Mouse (Mus musculus) liver, embryonic 16.5 days (tissue): ENCODE measurements at regions not wholly inside any gene's neighbourhood (a gene's known extent, or its start where the extent isn't known, plus 50 kb on each side); places are given as distances from the start of the nearest gene placed in this dataset.

Source experiments
- ATAC-seq: fragments of 200-750 bp; cut with Nextera tagmentation; 2 replicates; pipeline ENCODE4 v1.8.0; 2017; ENCODE audit warnings: low read depth, mild to moderate bottlenecking, moderate number of reproducible peaks, moderate library complexity
- H3K27ac ChIP-seq: fragments of 300-500 bp; sonication (generic); 2 replicates; pipeline ENCODE4 v1.5.1; 2014; ENCODE audit warnings: mild to moderate bottlenecking, low read length
- H3K27me3 ChIP-seq: fragments of 300-500 bp; sonication (generic); 2 replicates; pipeline ENCODE4 v1.6.1; 2014; ENCODE audit warnings: low read depth, low read length, mixed read lengths; ENCODE audit not compliant: control insufficient read depth, insufficient read depth
- H3K36me3 ChIP-seq: fragments of 300-500 bp; sonication (generic); 2 replicates; pipeline ENCODE4 v1.6.1; 2014; ENCODE audit warnings: mild to moderate bottlenecking; ENCODE audit not compliant: control insufficient read depth, insufficient read depth
- H3K4me1 ChIP-seq: fragments of 300-500 bp; sonication (generic); 2 replicates; pipeline ENCODE4 v1.6.1; 2014; ENCODE audit warnings: low read depth, low read length, mixed read lengths; ENCODE audit not compliant: control insufficient read depth
- H3K4me2 ChIP-seq: fragments of 300-500 bp; sonication (generic); 2 replicates; pipeline ENCODE4 v1.6.1; 2014; ENCODE audit warnings: low read depth, low read length, mixed read lengths
- H3K4me3 ChIP-seq: fragments of 300-500 bp; sonication (generic); 2 replicates; pipeline ENCODE4 v1.5.1; 2014; ENCODE audit warnings: low read depth, mild to moderate bottlenecking, low read length
- H3K9ac ChIP-seq: fragments of 300-500 bp; sonication (generic); 2 replicates; pipeline ENCODE4 v1.6.1; 2014; ENCODE audit warnings: low read depth, low read length
- H3K9me3 ChIP-seq: fragments of 300-500 bp; sonication (generic); replicated peaks from 2 replicates; pipeline ENCODE4 v1.6.1; 2016; ENCODE audit warnings: low read length; ENCODE audit not compliant: control insufficient read depth
- WGBS: fragments of 180-500 bp; shearing (Covaris S2); extraction: QIAGEN DNeasy Blood & Tissue Kit; methylation state at CpG from one replicate; pipeline ENCODE4 v1.1.7; 2014; ENCODE audit not compliant: insufficient replicate concordance; 5-methylcytosine and 5-hydroxymethylcytosine counted together

DNA sequence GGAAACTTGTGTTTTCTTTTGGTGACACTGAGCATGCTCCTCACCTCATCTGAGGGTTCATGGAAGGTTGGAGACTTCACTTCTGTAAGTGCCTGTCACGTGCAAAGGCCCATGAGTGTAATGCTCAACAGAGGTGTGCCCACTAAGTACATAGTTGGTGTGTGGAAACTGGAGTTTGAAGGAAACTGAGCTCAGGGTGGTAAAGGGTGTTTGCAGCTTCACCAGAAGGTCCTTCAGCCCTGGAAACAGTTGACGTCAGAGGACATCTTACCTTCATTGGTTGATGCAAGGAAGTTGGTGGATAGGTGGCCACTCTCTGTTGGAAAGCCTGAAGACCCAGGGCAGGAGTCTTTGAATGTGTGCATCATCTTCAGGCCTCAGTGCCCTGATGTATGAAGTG, 83.0 kb upstream of the Irx3 start:
- 54% methylated on average over 2 of the region's 2 CpGs for WGBS
- H3K9me3 ChIP-seq, result no peaks in the 10 kb centered on the region
- H3K4me1 ChIP-seq, result no peaks in the 10 kb centered on the region
- H3K4me2 ChIP-seq, result no peak overlapping the region
- H3K9ac ChIP-seq, result no peak overlapping the region
- ATAC-seq, result no peak
- no peaks in the 10 kb centered on the region for H3K36me3 ChIP-seq
- no peak overlapping the region for H3K27ac ChIP-seq
- no peak overlapping the region for H3K4me3 ChIP-seq
- H3K27me3 ChIP-seq, result no peaks in the 10 kb centered on the region

DNA sequence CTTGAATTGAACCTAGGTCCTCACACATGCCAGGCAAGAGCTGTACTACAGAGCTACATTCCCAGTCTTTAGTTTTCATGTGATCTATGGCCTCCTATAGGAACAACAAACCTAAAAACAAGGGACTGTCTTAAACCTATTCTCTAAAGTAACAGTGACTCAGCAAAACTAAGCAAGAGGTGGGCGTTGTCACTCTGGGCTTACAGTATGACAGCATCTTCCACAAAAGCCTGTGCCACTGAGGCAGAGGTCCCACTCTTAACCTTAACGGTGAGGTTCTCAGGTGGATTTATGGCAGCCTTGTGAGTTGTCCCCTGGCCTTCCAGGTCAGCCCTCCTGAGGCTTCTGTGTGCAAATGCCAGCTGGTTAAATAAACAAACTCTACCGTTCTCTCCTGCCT, 82.5 kb upstream of the Irx3 start:
- Histone ChIP-seq H3K27ac (no peak overlapping the region), H3K36me3 (no peaks in the 10 kb centered on the region), H3K4me1 (no peaks in the 10 kb centered on the region), H3K9me3 (no peaks in the 10 kb centered on the region), H3K4me3 (no peak overlapping the region), H3K27me3 (no peaks in the 10 kb centered on the region), H3K4me2 (no peak overlapping the region), H3K9ac (no peak overlapping the region)
- WGBS, result 29% methylated on average over 3 of the region's 3 CpGs
- ATAC-seq, result no peak

DNA sequence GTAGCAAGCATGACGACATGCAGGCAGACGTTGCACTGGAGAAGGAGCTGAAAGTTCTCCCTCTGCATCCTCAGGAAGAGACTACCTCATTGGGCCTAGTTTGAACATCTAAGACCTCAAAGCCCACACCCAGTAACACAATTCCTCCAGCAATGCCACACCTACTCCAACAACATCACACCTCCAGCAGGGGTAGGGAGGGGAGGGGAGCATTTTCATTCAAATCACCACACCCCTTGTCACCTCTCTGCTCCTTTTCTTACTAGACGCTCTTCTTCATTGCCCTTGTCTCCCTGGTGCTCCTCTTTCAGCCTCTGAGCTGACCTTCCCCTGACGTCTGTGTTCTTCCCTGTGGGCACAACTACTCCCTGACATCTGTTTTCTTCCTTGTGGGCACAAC, 81.1 kb upstream of the Irx3 start:
- WGBS, result 57% methylated on average over 4 of the region's 4 CpGs

DNA sequence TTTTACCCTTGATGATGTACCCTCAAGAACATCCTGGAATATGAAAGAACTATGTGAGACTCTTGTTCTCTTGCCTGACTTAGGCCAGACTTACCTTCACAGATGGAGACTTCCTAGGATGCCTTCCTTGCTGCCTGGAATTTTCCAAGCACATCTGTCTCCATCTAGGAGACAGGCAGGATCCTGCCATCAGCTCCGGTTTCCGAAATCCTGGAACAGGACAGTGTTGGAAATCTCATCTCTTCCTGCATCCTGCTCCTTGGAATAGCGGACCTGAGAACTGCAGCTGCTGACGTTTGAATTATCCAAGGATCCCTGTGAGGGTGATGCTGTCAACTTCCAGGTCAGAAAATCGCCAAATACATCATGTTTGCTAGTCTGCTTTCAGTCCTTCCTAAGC, 77.0 kb upstream of the Irx3 start:
- Histone ChIP-seq H3K9me3 (no peaks in the 10 kb centered on the region), H3K27ac (no peak overlapping the region), H3K9ac (no peak overlapping the region), H3K4me1 (no peaks in the 10 kb centered on the region), H3K36me3 (no peaks in the 10 kb centered on the region), H3K27me3 (no peaks in the 10 kb centered on the region), H3K4me3 (no peak overlapping the region), H3K4me2 (no peak overlapping the region)
- ATAC-seq, result no peak
- 52% methylated on average over 5 of the region's 5 CpGs for WGBS

More for the DNA sequence above, 81.1 kb upstream of the Irx3 start:
- Histone ChIP-seq H3K27ac (no peak overlapping the region), H3K9me3 (no peaks in the 10 kb centered on the region), H3K36me3 (no peaks in the 10 kb centered on the region), H3K27me3 (no peaks in the 10 kb centered on the region), H3K4me2 (no peak overlapping the region), H3K4me3 (no peak overlapping the region), H3K9ac (no peak overlapping the region), H3K4me1 (no peaks in the 10 kb centered on the region)
- ATAC-seq, result no peak

DNA sequence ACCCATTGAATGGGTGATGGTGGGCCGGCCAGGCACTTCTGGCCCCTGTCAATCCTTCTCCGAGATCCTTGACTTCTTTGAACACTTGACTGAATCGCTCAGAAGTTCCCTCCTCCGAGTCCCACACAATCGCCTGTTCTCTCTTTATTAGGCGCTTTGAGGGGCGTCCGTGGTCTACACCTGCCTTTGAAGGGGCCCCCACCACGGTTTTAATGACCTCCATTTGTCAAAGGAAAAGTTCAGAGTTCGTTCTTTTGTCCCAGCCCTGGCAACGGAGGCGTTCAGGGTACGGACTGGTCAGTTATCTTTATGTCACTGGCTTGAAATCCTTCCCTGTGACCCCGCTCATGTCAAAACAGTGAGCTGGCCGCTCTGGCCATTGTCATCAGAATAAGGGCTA, 74.3 kb upstream of the Irx3 start:
- H3K4me3 ChIP-seq, result no peak overlapping the region
- no peak for ATAC-seq
- H3K36me3 ChIP-seq, result no peaks in the 10 kb centered on the region
- H3K27me3 ChIP-seq, result no peaks in the 10 kb centered on the region
- no peak overlapping the region for H3K27ac ChIP-seq
- H3K4me1 ChIP-seq, result peaks cover 13% of the 10 kb centered on the region
- no peaks in the 10 kb centered on the region for H3K9me3 ChIP-seq
- no peak overlapping the region for H3K4me2 ChIP-seq
- 35% methylated on average over 15 of the region's 15 CpGs for WGBS
- H3K9ac ChIP-seq, result no peak overlapping the region

GRCm38 (mm10) chr8:91873232-91873631, 71.4 kb upstream of the Irx3 start:
- WGBS, result 66% methylated on average over 5 of the region's 5 CpGs
- H3K4me3 ChIP-seq, result no peak overlapping the region
- peak overlapping the region; percentile 42 for H3K27ac ChIP-seq
- no peaks in the 10 kb centered on the region for H3K27me3 ChIP-seq
- H3K4me2 ChIP-seq, result peak overlapping the region; percentile 52; the same call in 1 of the 2 replicates
- H3K9me3 ChIP-seq, result no peaks in the 10 kb centered on the region
- H3K36me3 ChIP-seq, result no peaks in the 10 kb centered on the region
- peaks cover 13% of the 10 kb centered on the region for H3K4me1 ChIP-seq
- no peak overlapping the region for H3K9ac ChIP-seq
- ATAC-seq, result no peak

DNA sequence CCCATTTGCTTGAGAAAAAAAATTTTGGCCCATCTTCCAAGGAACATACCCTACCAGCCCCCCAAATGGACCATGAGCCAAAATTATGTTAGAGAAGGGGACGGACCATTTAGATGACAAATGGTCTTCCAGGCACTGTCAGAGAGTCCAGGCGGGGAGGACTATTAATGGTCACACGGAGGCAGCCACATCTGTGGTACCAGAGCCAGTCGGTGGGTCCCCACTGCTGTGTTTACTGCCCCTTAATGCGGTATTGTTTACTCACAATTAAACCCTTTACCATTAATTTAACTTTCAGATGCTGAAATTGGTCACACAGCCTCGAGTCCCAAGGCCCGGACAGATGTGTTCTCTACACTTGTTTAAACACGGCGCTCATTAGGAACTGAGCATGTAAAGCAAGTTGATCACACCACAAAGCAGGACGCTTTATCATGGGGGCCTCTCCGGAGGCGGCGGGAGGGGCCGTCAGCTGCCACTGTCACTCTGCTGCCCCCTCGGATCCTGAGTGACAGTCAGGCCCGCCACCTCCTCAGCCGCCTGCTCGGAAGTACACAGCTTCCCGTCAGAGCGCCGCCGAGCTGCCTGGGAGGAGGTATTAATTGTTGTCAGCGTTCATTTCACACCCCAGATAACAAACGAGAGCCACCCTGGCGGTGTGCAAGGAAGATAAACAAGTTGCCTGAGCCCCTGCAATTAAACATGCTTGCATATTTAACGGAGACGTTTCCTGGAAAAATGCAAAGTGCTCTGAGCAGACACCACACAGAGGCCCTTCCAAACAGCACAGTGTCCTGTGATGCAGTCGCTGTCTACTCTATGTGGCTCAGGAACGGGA, 70.6 kb upstream of the Irx3 start:
- Histone ChIP-seq H3K27ac (peak overlapping the region; percentile 42), H3K4me3 (0 out of 2 replicates have a peak overlapping the region, but pooled peaks have one; percentile 1), H3K4me2 (peak overlapping the region; percentile 52), H3K4me1 (peaks cover 13% of the 10 kb centered on the region), H3K9me3 (no peaks in the 10 kb centered on the region), H3K36me3 (no peaks in the 10 kb centered on the region), H3K27me3 (no peaks in the 10 kb centered on the region), H3K9ac (0 out of 2 replicates have a peak overlapping the region, but pooled peaks have one; percentile 6)
- 10% methylated on average over 29 of the region's 29 CpGs for WGBS
- ATAC-seq, result peak; percentile 87

- H3K9me3 ChIP-seq, result no peaks in the 10 kb centered on the region
- WGBS, result 22% methylated on average over 7 of the region's 7 CpGs
- no peaks in the 10 kb centered on the region for H3K36me3 ChIP-seq
- H3K27ac ChIP-seq, result no peak overlapping the region
- no peak overlapping the region for H3K9ac ChIP-seq
- H3K4me2 ChIP-seq, result no peak overlapping the region
- ATAC-seq, result no peak
- H3K4me1 ChIP-seq, result peaks cover under 1% of the 10 kb centered on the region; the same call in 1 of the 2 replicates
- peaks cover 17% of the 10 kb centered on the region for H3K27me3 ChIP-seq
- H3K4me3 ChIP-seq, result no peak overlapping the region
Observed at GRCm38 (mm10) chr8:91867069-91867468, 65.2 kb upstream of the Irx3 start.

DNA sequence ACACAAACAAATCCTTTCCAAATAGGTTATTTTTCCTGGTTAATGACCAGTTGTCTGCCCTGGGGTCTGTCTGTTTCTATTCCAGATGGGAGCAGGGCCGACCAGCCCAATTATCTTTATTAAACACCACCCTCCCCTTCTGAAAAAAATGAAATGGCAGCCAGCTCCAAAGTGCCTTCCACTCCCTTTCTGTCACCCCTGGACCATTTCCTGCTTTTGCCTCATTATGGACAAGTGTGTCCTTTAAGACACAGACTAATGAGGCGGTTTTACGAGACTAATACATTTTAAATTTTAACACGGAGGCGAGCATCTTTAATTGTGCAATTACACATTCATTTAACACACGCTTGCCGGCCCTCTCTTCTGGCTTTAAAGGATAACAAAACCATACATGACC, 64.2 kb upstream of the Irx3 start:
- 55% methylated on average over 7 of the region's 7 CpGs for WGBS
- H3K4me2 ChIP-seq, result no peak overlapping the region
- H3K9me3 ChIP-seq, result no peaks in the 10 kb centered on the region
- peaks cover 17% of the 10 kb centered on the region for H3K27me3 ChIP-seq
- H3K9ac ChIP-seq, result no peak overlapping the region
- no peak overlapping the region for H3K27ac ChIP-seq
- H3K36me3 ChIP-seq, result no peaks in the 10 kb centered on the region
- ATAC-seq, result no peak
- no peaks in the 10 kb centered on the region for H3K4me1 ChIP-seq
- H3K4me3 ChIP-seq, result no peak overlapping the region
